Mouse (Mus musculus) Muller cell, postnatal 12 days (primary cell): ENCODE data around the gene Hps5.
A peak's percentile ranks its signal among the peaks of the same experiment; 100 is the strongest.
"Not testable (repeated sequence)": the region's sequence is repeated elsewhere in the genome, so short reads cannot be mapped to it uniquely, and the experiment has no call there.

Source experiments
- DNase-seq: peaks from one replicate; pipeline ENCODE4 v3.0.0-alpha.2; 2015; ENCODE audit errors: inconsistent ontology term

Gene Hps5

GRCm38 (mm10) chr7:46827803-46828184 lies 31.9 kb upstream of the Hps5 start:
- no peak for DNase-seq

GRCm38 (mm10) chr7:46827046-46827802 lies 31.4 kb upstream of the Hps5 start:
- no peak for DNase-seq

- DNase-seq = not testable (repeated sequence)
Measured at GRCm38 (mm10) chr7:46820876-46821632, 25.2 kb upstream of the Hps5 start.

DNA sequence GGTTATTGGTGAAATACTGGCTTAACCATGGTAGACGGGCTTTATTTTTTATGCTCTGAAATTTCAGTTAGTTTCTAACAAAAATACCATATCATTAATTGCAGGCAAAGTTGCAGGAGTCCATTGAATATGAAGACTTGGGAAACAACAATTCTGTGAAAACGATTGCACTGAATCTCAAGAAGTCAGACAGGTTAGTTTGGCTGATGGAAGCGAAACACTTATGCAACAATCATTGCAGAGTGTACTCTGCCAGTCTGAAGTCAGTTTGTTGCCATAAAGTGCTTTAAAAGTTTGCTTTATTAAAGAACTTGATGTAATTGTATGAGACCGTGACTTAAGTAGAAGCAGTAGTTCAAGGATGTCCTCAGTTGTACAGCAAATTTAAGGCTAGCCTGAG lies 18.1 kb upstream of the Hps5 start:
- no peak for DNase-seq

- DNase-seq = no peak
Measured at GRCm38 (mm10) chr7:46810325-46810724, 14.5 kb upstream of the Hps5 start.

- no peak for DNase-seq
Measured at GRCm38 (mm10) chr7:46796779-46797178, 915 bp upstream of the Hps5 start.

- DNase-seq = no peak
Measured at GRCm38 (mm10) chr7:46796206-46796679, 379 bp upstream of the Hps5 start.

DNA sequence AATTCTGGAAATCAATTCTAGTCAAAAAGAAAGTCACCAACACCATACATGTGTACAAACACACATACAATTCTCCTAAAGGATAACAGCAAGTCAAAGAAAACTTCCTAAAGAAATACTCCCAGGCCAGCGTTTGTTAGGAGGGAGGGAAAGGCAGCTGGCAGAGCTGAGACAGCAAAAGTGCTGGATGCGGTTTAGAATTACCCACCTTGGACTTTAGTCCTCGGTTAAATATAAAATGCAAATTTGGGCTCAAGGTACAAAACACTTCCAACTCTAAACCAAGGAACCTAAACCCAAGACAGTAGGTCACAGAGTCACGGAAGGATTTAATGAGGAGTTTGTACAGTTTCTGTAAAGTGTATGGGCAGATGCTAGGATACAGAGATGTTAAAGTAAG lies 2.0 kb downstream of the Hps5 start:
- DNase-seq = no peak

DNA sequence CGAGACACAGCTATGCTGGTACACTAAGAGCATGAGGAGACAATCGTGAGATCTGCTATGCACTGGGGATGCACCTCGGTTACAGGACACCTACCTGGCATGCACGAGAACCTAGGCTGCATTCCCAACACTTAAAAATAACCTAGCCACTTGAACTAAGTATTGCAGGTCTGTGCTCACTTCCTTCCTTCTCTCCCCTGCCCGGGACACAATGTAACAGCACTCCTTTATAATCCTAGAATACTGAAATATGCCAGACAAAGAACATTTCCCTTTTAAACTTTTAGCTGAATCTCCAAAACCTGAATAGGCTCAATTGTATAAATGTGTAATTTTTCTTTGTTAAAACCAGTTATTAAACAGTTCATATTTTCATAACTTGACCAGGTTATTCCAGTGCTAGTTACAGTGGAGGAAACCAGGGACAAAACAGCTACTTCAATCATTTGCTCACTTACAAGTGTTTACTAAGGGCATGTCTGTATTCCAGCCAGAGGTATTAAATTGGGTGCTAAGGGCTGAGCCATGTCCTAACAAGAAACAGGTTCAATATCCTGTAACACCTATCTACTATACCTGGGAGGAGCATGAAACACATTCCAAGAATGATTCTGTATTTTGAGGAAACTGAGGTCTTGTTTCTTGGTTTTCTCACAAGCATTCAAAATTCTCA lies 6.6 kb downstream of the Hps5 start:
- DNase-seq = no peak

DNA sequence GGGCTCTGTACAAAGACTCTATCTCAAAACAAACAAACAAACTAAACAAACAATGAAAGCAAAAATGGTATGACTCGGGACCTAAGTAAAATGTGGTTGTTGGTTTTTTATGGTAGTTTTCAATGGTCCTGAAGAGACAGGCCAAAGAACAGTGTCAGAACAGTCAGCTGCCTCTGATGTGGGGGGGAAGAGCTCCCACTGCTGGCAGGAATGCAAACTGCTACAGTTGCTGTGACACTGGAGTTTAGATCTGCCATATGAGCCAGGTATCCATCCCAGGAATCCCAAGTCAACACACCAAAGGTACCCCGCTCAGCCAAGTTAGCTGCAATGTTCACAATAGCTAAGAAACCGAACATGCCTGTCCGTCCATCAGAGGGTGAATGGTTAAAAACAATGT lies 25.2 kb downstream of the Hps5 start:
- DNase-seq = peak; percentile 66

- no peak for DNase-seq
Measured at GRCm38 (mm10) chr7:46768451-46768850, 27.4 kb downstream of the Hps5 start.

DNA sequence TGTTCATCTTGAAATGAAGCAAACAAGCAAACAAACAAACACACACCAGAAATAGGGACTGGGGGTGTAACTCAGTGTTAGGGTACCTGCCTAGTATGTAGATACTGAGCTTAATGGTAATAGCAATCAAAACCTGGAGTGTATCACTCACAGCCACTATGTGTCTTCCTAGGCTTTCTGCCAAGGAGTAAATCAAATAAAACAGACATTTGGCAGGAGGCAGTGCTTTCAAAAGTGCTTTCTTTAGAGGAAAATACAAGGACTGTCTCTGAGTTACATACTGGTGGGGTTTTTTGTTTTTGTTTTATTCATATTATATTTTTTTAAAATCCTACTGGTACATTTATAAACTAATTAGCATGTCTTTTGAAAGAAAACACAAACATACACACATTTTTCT lies 28.5 kb downstream of the Hps5 start:
- no peak for DNase-seq

GRCm38 (mm10) chr7:46764672-46765071 lies 31.2 kb downstream of the Hps5 start:
- DNase-seq = no peak

DNA sequence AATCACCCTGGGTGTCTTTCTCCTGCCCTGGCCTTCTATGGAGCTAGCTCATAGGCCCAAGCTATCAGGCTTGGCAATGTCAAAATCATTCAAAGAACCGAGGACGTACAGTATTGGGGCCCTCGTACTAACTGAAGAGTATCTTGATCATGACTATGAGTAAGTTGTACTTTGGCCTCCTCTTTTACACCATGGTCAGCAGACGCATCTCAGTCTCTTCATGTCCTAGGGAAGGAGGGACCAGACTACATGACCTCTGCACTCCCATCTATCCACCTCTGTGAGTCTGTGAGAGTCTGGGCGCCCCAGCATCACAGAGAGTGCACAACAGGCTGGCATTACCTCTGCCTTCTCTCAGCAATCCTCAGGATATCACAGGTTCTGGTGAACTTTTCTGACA lies 33.3 kb downstream of the Hps5 start:
- DNase-seq = no peak

DNA sequence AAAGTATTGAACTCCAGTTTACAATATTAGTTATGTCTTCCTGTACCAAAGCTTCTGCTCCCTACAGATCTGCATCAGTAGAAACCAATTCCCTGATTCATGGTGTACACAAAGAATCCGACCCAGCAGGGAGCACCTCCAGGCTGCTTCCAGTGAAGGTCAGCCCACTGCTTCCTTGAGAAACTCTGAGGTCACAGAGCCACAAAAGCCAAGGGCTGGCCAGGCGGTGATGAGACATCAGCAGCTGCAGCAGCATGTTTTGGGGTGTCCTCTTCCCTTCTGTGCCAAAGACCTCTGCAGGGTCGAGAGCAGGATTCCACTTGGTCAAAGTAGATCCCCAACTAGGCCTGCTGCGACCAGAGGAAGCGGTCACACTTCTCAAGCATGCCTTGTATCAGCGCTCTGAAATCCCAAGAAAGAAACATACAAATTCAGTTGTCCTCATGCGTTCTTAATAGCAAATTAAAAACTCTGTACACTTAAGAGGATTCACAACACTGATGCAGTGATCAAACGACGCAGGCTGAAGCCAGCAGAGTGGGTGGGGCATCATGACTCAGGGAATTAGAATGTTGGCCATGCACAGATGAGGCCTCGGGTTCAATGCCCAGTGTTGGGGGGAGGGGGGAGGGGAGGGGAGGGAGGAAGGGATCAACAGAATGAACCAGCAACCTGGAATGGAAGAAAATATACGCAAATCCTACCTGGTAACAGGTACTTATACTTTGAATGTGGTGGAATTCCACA lies 34.6 kb downstream of the Hps5 start:
- DNase-seq = peak; percentile 70

DNA sequence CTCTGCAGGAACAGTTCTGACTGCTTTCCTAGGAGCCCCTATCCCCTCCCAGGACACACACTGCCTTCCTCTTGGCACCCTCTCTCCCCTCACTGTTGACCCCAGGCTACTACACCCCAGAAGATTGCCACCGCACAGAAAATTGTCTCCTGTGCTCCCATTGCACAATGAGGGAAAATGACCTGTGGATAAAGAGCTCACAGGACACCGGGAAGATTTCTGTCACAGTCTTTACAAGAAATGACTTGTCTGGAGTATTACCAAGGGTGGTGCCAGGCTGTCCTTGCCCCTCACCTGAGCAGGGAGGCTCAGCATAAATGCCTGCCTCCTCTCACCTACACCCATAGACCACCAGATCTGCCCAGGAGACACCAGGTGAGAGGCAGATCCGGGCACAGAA lies 44.4 kb downstream of the Hps5 start, which contains the start of gene Saa2:
Saa2 (plus strand) TSS at position 301 of the 400 bp plus-strand sequence.
- DNase-seq = no peak

DNA sequence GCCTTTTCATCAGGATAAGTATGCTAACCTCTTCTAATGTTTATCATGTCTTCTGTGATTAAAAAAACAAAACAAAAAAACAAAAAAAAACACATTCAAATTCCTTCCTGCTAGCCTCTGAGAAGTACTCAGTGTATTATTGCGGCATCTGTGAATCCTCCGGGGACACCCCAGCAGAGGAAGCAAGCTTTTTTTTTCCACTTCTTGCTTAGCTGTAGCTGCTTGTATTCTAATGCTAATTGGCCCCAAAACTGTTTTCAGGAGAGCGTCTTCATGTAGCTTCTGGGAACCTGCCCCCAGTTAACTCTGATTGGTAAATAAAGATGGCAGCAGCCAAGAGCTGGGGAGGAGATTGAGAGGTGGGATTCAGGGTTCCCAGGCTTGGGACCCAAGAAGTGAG lies 47.4 kb downstream of the Hps5 start:
- no peak for DNase-seq

DNA sequence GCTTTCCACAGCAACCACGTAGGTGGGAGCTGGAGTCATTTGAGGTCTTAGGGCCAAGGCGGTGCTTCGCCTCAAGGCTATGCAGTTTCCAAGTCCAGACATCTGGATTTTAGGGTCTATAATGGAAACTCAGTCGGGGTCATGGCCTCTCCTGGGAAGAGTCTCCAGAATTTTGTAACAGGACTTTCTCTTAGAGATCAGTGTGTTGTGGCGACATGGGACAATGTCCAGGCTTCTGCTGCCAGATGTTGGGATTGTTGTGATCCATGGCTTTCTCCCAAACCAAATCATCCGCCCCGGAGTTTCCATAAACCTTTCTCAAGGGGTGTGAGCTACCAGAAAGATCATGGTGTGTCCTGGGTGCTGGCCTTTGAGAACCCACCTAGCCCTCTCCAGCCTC lies 49.5 kb downstream of the Hps5 start:
- no peak for DNase-seq

DNA sequence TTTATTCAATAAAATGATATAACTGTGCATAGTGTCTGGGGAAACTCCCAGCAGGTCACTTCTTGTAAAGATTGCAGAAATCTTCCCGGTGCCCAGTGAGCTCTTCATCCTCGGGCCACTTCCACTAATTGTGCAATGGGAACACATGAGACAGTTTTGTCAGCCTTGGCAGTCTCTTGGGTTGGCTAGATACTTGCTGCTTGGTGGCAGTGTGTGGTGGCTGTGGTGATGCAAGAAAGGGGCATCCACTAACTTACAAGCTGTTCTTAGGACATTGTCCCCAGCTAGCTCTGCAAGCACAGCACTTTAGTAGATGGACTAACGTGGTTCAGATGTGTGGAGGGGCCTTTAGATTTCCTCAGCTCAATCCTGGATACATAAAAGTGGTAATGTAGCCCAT lies 50.0 kb downstream of the Hps5 start:
- DNase-seq = no peak

DNA sequence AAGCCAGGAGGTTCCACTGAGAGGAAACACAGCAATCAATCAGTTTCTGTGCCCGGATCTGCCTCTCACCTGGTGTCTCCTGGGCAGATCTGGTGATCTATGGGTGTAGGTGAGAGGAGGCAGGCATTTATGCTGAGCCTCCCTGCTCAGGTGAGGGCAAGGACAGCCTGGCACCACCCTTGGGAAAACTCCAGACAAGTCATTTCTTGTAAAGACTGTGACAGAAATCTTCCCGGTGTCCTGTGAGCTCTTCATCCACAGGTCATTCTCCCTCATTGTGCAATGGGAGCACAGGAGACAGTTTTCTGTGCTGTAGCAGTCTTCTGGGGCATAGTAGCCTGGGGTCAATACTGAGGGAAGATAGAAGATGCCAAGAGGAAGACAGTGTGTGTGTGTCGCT lies 53.0 kb downstream of the Hps5 start, which contains the start of gene Saa1:
Saa1 (minus strand) TSS at position 101 of the 400 bp plus-strand sequence.
- not testable (repeated sequence) for DNase-seq

- not testable (repeated sequence) for DNase-seq
Measured at GRCm38 (mm10) chr7:46740041-46740440, 55.8 kb downstream of the Hps5 start.
